Mouse (Mus musculus): ENCODE data around the gene Aplp2.

- TF ChIP-seq CTCF (IDR thresholded peaks at IDR 0.05; ENCODE audit: extremely low read depth, insufficient read depth, insufficient read length, insufficient replicate concordance) (no peak), POLR2A (IDR thresholded peaks at IDR 0.05; ENCODE audit: low read depth, low read length) (no peak)
These were observed 44.3 kb downstream of the Aplp2 start for GRCm38 (mm10) chr9:31167305-31167704.

Data from spleen, adult 2 months (tissue).